Mouse (Mus musculus) heart, embryonic 11.5 days (tissue): ENCODE results near the gene Gal3st3. TPM values are rescaled to one million over a fixed set of nuclear protein-coding genes. Genes with fewer than 3 reads are reported as not detected.
"Not testable (repeated sequence)": the region's sequence is repeated elsewhere in the genome, so short reads cannot be mapped to it uniquely, and the experiment has no call there.

ENCODE experiments used
- ATAC-seq: fragments of 200-750 bp; cut with Nextera tagmentation; replicated peaks from 2 replicates; pipeline ENCODE4 v1.8.0; 2017; ENCODE audit warnings: moderate library complexity; ENCODE audit not compliant: insufficient number of reproducible peaks, low FRiP score, low TSS enrichment
- H3K27ac ChIP-seq: fragments of 300-500 bp; sonication (generic); 2 replicates; pipeline ENCODE4 v1.5.1; 2014; ENCODE audit warnings: mild to moderate bottlenecking, low read depth, low read length
- H3K27me3 ChIP-seq: fragments of 300-500 bp; sonication (generic); 2 replicates; pipeline ENCODE4 v1.6.1; 2014; ENCODE audit warnings: mild to moderate bottlenecking, low read length, mixed read lengths; ENCODE audit not compliant: control insufficient read depth, insufficient read depth
- H3K36me3 ChIP-seq: fragments of 300-500 bp; sonication (generic); 2 replicates; pipeline ENCODE4 v1.6.1; 2014; ENCODE audit warnings: mild to moderate bottlenecking, low read length, moderate library complexity, mixed read lengths; ENCODE audit not compliant: control insufficient read depth, insufficient read depth
- H3K4me1 ChIP-seq: fragments of 300-500 bp; sonication (generic); 2 replicates; pipeline ENCODE4 v1.6.1; 2014; ENCODE audit warnings: low read length; ENCODE audit not compliant: control insufficient read depth, insufficient read depth
- H3K4me2 ChIP-seq: fragments of 300-500 bp; sonication (generic); 2 replicates; pipeline ENCODE4 v1.6.1; 2014; ENCODE audit warnings: mild to moderate bottlenecking, moderate library complexity
- H3K4me3 ChIP-seq: fragments of 300-500 bp; sonication (generic); 2 replicates; pipeline ENCODE4 v1.5.1; 2014; ENCODE audit warnings: low read depth, low read length
- H3K9ac ChIP-seq: fragments of 300-500 bp; sonication (generic); 2 replicates; pipeline ENCODE4 v1.6.1; 2014; ENCODE audit warnings: mild to moderate bottlenecking, low read depth, low read length, moderate library complexity
- H3K9me3 ChIP-seq: fragments of 300-500 bp; sonication (generic); replicated peaks from 2 replicates; pipeline ENCODE4 v1.6.1; 2016; ENCODE audit warnings: low read length; ENCODE audit not compliant: control insufficient read depth
- WGBS: fragments of 180-500 bp; shearing (Covaris S2); extraction: QIAGEN DNeasy Blood & Tissue Kit; methylation state at CpG from one replicate; pipeline ENCODE4 v1.1.7; 2014; ENCODE audit not compliant: insufficient replicate concordance; 5-methylcytosine and 5-hydroxymethylcytosine counted together
- polyA plus RNA-seq: library from polyadenylated mRNA; unstranded; fragments of >200 nt; fragmentation: Nextera tagmentation; extraction: Ambion mirVana; gene quantifications from 2 replicates; pipeline ENCODE4 v1.2.1, GENCODE M21; 2014

Gal3st3 gene
- polyA plus RNA-seq, 1 experiment from 2014 or later, result 3.8 TPM

DNA sequence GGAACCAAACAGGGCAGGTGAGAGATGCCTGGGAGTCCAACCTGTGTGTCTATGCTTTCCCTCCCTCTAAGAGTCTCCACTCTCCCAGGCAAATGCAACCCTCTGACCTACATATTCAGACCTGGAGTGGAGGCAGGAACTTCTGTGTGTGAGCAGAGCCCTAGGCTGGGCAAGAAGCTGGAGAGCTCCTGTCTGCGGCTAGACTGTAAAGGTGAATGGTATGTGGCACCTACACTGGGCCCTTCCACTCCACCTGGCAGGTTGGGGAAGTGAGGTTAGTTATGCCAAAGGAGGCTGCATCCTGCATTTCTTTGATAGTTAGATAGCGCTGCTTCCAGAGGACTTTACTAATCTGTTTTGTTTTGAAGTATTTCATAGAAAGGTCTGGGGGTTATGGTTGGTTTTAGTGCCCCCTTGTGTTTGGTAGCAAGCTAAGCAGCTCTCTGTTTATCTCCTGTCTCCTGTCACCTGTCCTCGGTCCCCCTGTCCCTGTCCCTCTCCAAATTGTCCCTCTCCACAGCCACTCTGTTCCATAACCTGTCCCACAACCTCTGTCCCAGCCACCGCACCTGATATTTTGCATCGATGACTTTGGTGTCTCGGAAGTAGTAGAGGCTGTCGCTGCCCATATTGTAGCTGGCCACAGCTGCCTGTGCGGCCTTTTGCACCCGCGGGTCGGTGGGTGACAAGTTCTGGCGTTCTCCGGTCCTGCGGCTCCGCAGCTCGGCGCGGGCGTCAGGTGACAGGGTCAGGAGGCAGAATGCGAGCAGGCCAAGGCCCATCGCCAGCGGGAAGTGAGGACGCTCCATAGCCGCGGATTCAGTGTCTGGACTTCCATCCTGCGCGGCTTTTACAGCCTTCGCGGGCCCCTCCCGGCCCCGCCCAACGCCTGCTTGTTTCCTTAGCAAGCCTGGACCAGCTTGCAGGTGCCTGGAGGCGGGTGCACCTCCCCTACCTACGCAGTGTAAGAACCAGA is 50.7 kb downstream of the Gal3st3 start:
- H3K36me3 ChIP-seq, result no peaks in the 10 kb centered on the region
- no peak for ATAC-seq
- 0 out of 2 replicates have a peak, but pooled peaks cover 3% of the 10 kb centered on the region for H3K4me1 ChIP-seq
- H3K4me3 ChIP-seq, result peak overlapping the region; percentile 46
- 7% methylated on average over 34 of the region's 34 CpGs for WGBS
- H3K27me3 ChIP-seq, result no peaks in the 10 kb centered on the region
- H3K27ac ChIP-seq, result no peak overlapping the region
- no peaks in the 10 kb centered on the region for H3K9me3 ChIP-seq
- H3K4me2 ChIP-seq, result peak overlapping the region; percentile 87
- H3K9ac ChIP-seq, result peak overlapping the region; percentile 66

DNA sequence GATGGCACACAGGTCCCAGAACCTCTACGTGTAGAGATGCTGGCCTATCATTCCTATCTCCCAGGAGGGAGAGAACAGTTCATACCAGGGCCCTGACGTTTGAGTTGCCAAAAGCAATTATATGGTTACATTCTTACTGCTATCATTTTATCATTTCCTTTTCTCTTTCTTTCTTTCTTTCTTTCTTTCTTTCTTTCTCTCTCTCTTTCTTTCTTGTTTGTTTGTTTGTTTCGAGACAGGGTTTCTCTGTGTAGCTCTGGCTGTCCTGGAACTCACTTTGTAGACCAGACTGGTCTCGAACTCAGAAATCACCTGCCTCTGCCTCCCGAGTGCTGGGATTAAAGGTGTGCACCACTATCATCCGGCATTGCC is 51.4 kb downstream of the Gal3st3 start, which contains the start of gene Cst6:
Cst6 (minus strand) TSS at position 73 of the 372 bp plus-strand sequence.
- not testable (repeated sequence) for H3K27ac ChIP-seq, ATAC-seq, H3K27me3 ChIP-seq, H3K9me3 ChIP-seq, H3K4me1 ChIP-seq, H3K36me3 ChIP-seq
- peak within 1 kb of the TSS; percentile 87 for H3K4me2 ChIP-seq
- peak within 1 kb of the TSS; percentile 66 for H3K9ac ChIP-seq
- WGBS, result 59% methylated on average over 6 of the region's 6 CpGs
- peak within 1 kb of the TSS; percentile 46 for H3K4me3 ChIP-seq

DNA sequence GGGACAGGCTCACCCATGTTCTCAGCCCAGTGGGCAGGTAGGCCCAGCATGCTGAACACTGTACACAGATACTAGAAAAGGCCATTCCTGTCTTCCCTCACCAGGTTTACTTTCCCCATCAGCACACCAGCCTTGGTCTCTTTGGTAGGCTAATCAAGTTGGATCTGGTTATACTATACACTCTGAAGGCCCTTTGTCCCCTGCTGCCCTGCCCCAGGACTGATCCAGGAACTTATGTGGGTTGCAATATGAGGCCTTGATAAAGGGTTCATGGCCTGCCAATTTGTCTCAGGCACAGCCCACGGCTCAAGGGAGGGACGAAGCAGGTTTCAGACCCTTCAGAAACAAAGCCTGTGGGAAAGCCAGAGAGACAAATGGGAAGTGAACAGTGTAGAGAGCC is 55.5 kb downstream of the Gal3st3 start:
- H3K4me1 ChIP-seq, result 0 out of 2 replicates have a peak, but pooled peaks cover 3% of the 10 kb centered on the region
- 64% methylated on average over 2 of the region's 2 CpGs for WGBS
- no peak for ATAC-seq

DNA sequence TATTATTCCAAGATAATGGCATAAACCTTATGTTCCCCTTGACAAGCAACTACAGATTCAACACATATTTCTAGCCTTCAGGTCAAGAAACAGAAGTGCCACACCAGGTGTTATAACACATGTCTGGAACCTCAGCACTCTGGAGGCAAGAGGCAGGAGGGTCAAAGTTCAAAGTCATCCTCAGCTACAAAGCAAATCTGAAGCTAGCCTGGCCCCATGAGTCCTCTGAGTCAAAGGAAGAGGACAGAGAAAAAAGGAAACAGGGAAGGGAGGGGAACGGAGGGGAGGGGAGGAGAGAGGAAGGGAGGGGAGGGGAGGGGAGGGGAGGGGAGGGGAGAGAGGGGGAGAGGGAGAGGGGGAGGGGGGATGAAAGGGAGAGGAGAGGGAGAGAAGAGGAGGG is 57.9 kb downstream of the Gal3st3 start:
- Histone ChIP-seq H3K4me1 (no peaks in the 10 kb centered on the region), H3K9me3 (no peaks in the 10 kb centered on the region), H3K4me3 (no peak overlapping the region), H3K9ac (no peak overlapping the region), H3K27me3 (no peaks in the 10 kb centered on the region), H3K27ac (no peak overlapping the region), H3K4me2 (no peak overlapping the region), H3K36me3 (no peaks in the 10 kb centered on the region)
- no CpG with 5 or more reads among the region's 1 CpGs for WGBS
- no peak for ATAC-seq

More for the DNA sequence above, 55.5 kb downstream of the Gal3st3 start:
- H3K27me3 ChIP-seq, result no peaks in the 10 kb centered on the region
- no peak overlapping the region for H3K4me2 ChIP-seq
- H3K4me3 ChIP-seq, result no peak overlapping the region
- H3K9me3 ChIP-seq, result no peaks in the 10 kb centered on the region
- H3K9ac ChIP-seq, result no peak overlapping the region
- no peaks in the 10 kb centered on the region for H3K36me3 ChIP-seq
- no peak overlapping the region for H3K27ac ChIP-seq

Other genes with a start within 250 kb of the Gal3st3 start
- gene Rin1, start 247.8 kb upstream of the Gal3st3 start, polyA plus RNA-seq, result 3.0 and 4.3 TPM in 2 replicates
- gene Cd248, start 230.3 kb upstream of the Gal3st3 start, polyA plus RNA-seq, result 24.2 and 27.3 TPM in 2 replicates
- 4.6 and 4.7 TPM in 2 replicates for gene Tmem151a, start 212.8 kb upstream of the Gal3st3 start, polyA plus RNA-seq
- gene Yif1a, start 209.8 kb upstream of the Gal3st3 start, polyA plus RNA-seq, result 102 and 103 TPM in 2 replicates
- gene Cnih2, start 199.8 kb upstream of the Gal3st3 start, polyA plus RNA-seq, result 8.4 TPM in 2 replicates
- 211 and 225 TPM in 2 replicates for gene Rab1b, start 191.3 kb upstream of the Gal3st3 start, polyA plus RNA-seq
- gene Klc2, start 179.8 kb upstream of the Gal3st3 start, polyA plus RNA-seq, result 19.8 and 24.3 TPM in 2 replicates
- 21.4 and 22.8 TPM in 2 replicates for gene Pacs1, start 25.2 kb upstream of the Gal3st3 start, polyA plus RNA-seq
- 224 and 239 TPM in 2 replicates for gene Sf3b2, start 2.9 kb upstream of the Gal3st3 start, polyA plus RNA-seq
- gene Catsper1, start 37.4 kb downstream of the Gal3st3 start, polyA plus RNA-seq, result not detected in 2 replicates
- 0.60 and 0.84 TPM in 2 replicates for gene Cst6, start 51.2 kb downstream of the Gal3st3 start, polyA plus RNA-seq
- gene Eif1ad, start 68.4 kb downstream of the Gal3st3 start, polyA plus RNA-seq, result 45.3 and 49.4 TPM in 2 replicates
- 443 and 453 TPM in 2 replicates for gene Banf1, start 68.8 kb downstream of the Gal3st3 start, polyA plus RNA-seq
- gene Sart1, start 90.4 kb downstream of the Gal3st3 start, polyA plus RNA-seq, result 39.0 and 44.5 TPM in 2 replicates
- 0.87 and 1.7 TPM in 2 replicates for gene Tsga10ip, start 104.2 kb downstream of the Gal3st3 start, polyA plus RNA-seq
- 138 and 150 TPM in 2 replicates for gene Drap1, start 126.6 kb downstream of the Gal3st3 start, polyA plus RNA-seq
- gene AI837181, start 126.8 kb downstream of the Gal3st3 start, polyA plus RNA-seq, result 23.8 and 27.4 TPM in 2 replicates
- gene Fosl1, start 149.2 kb downstream of the Gal3st3 start, polyA plus RNA-seq, result not detected in 2 replicates
- gene Ccdc85b, start 159.6 kb downstream of the Gal3st3 start, polyA plus RNA-seq, result 8.1 and 10.0 TPM in 2 replicates
- gene Fibp, start 162.3 kb downstream of the Gal3st3 start, polyA plus RNA-seq, result 73.6 and 79.8 TPM in 2 replicates
- gene Ctsw, start 170.2 kb downstream of the Gal3st3 start, polyA plus RNA-seq, result 0.84 and 0.86 TPM in 2 replicates
- 72.2 and 72.5 TPM in 2 replicates for gene Efemp2, start 175.6 kb downstream of the Gal3st3 start, polyA plus RNA-seq
- gene Mus81, start 190.1 kb downstream of the Gal3st3 start, polyA plus RNA-seq, result 32.2 and 40.0 TPM in 2 replicates
- gene Cfl1, start 192.1 kb downstream of the Gal3st3 start, polyA plus RNA-seq, result 2,455 and 2,528 TPM in 2 replicates
- gene 1700020D05Rik, start 205.5 kb downstream of the Gal3st3 start, polyA plus RNA-seq, result not detected in 2 replicates
- 14.0 and 16.7 TPM in 2 replicates for gene Snx32, start 212.2 kb downstream of the Gal3st3 start, polyA plus RNA-seq